Mouse (Mus musculus): ENCODE measurements at regions not wholly inside any gene's neighbourhood (a gene's known extent, or its start where the extent isn't known, plus 50 kb on each side); places are given as distances from the start of the nearest gene placed in this dataset.

GRCm38 (mm10) chr7:64010640-64011039 is 71.9 kb upstream of the Klf13 start:
- Histone ChIP-seq H3K27me3 (ENCODE audit: control insufficient read depth, insufficient read depth, low read length) (no peaks in the 10 kb centered on the region), H3K36me3 (ENCODE audit: control insufficient read depth, insufficient read depth, low read length) (no peaks in the 10 kb centered on the region), H3K27ac (ENCODE audit: insufficient read depth, low read depth, low read length) (no peak overlapping the region), H3K4me3 (ENCODE audit: low read depth, low read length) (no peak overlapping the region), H3K4me1 (ENCODE audit: control insufficient read depth, insufficient read depth, insufficient read length, low read length) (peaks cover 10% of the 10 kb centered on the region; the same call in 1 of the 2 replicates)
- 23% methylated on average over 3 of the region's 3 CpGs for WGBS
- no peak for TF ChIP-seq POLR2A (IDR thresholded peaks at IDR 0.05; ENCODE audit: low read depth, low read length)
- no peak for TF ChIP-seq CTCF (IDR thresholded peaks at IDR 0.05; ENCODE audit: extremely low read depth, insufficient read length, insufficient replicate concordance, low read depth, low read length)

- peaks cover 10% of the 10 kb centered on the region; the same call in 1 of the 2 replicates for H3K4me1 ChIP-seq (ENCODE audit: control insufficient read depth, insufficient read depth, insufficient read length, low read length)
- H3K36me3 ChIP-seq (ENCODE audit: control insufficient read depth, insufficient read depth, low read length), result no peaks in the 10 kb centered on the region
- WGBS, result 31% methylated on average over 3 of the region's 3 CpGs
- no peak overlapping the region for H3K4me3 ChIP-seq (ENCODE audit: low read depth, low read length)
- TF ChIP-seq POLR2A (IDR thresholded peaks at IDR 0.05; ENCODE audit: low read depth, low read length) (no peak), CTCF (IDR thresholded peaks at IDR 0.05; ENCODE audit: extremely low read depth, insufficient read length, insufficient replicate concordance, low read depth, low read length) (no peak)
- H3K27me3 ChIP-seq (ENCODE audit: control insufficient read depth, insufficient read depth, low read length), result no peaks in the 10 kb centered on the region
- H3K27ac ChIP-seq (ENCODE audit: insufficient read depth, low read depth, low read length), result no peak overlapping the region
These were observed 69.1 kb upstream of the Klf13 start for GRCm38 (mm10) chr7:64007766-64008165.

- H3K27me3 ChIP-seq (ENCODE audit: control insufficient read depth, insufficient read depth, low read length), result no peaks in the 10 kb centered on the region
- no peak for TF ChIP-seq CTCF (IDR thresholded peaks at IDR 0.05; ENCODE audit: extremely low read depth, insufficient read length, insufficient replicate concordance, low read depth, low read length)
- no peak for TF ChIP-seq POLR2A (IDR thresholded peaks at IDR 0.05; ENCODE audit: low read depth, low read length)
- no peak overlapping the region for H3K4me3 ChIP-seq (ENCODE audit: low read depth, low read length)
- no peak overlapping the region for H3K27ac ChIP-seq (ENCODE audit: insufficient read depth, low read depth, low read length)
- WGBS, result 84% methylated on average over 4 of the region's 4 CpGs
- peaks cover 8% of the 10 kb centered on the region; the same call in 1 of the 2 replicates for H3K4me1 ChIP-seq (ENCODE audit: control insufficient read depth, insufficient read depth, insufficient read length, low read length)
- H3K36me3 ChIP-seq (ENCODE audit: control insufficient read depth, insufficient read depth, low read length), result no peaks in the 10 kb centered on the region
These were observed 68.2 kb upstream of the Klf13 start for GRCm38 (mm10) chr7:64006935-64007334.

GRCm38 (mm10) chr7:64005765-64006164 is 67.0 kb upstream of the Klf13 start:
- Histone ChIP-seq H3K27me3 (ENCODE audit: control insufficient read depth, insufficient read depth, low read length) (no peaks in the 10 kb centered on the region), H3K36me3 (ENCODE audit: control insufficient read depth, insufficient read depth, low read length) (no peaks in the 10 kb centered on the region), H3K4me1 (ENCODE audit: control insufficient read depth, insufficient read depth, insufficient read length, low read length) (no peaks in the 10 kb centered on the region; the same call in 1 of the 2 replicates), H3K4me3 (ENCODE audit: low read depth, low read length) (no peak overlapping the region), H3K27ac (ENCODE audit: insufficient read depth, low read depth, low read length) (no peak overlapping the region)
- WGBS, result 82% methylated on average over 1 of the region's 1 CpGs
- TF ChIP-seq CTCF (IDR thresholded peaks at IDR 0.05; ENCODE audit: extremely low read depth, insufficient read length, insufficient replicate concordance, low read depth, low read length) (no peak), POLR2A (IDR thresholded peaks at IDR 0.05; ENCODE audit: low read depth, low read length) (no peak)

- no peak overlapping the region for H3K4me3 ChIP-seq (ENCODE audit: low read depth, low read length)
- H3K36me3 ChIP-seq (ENCODE audit: control insufficient read depth, insufficient read depth, low read length), result no peaks in the 10 kb centered on the region
- 87% methylated on average over 5 of the region's 5 CpGs for WGBS
- H3K27ac ChIP-seq (ENCODE audit: insufficient read depth, low read depth, low read length), result no peak overlapping the region
- TF ChIP-seq CTCF (IDR thresholded peaks at IDR 0.05; ENCODE audit: extremely low read depth, insufficient read length, insufficient replicate concordance, low read depth, low read length) (no peak), POLR2A (IDR thresholded peaks at IDR 0.05; ENCODE audit: low read depth, low read length) (no peak)
- peaks cover 13% of the 10 kb centered on the region; the same call in 1 of the 2 replicates for H3K4me1 ChIP-seq (ENCODE audit: control insufficient read depth, insufficient read depth, insufficient read length, low read length)
- no peaks in the 10 kb centered on the region for H3K27me3 ChIP-seq (ENCODE audit: control insufficient read depth, insufficient read depth, low read length)
These were observed 65.2 kb upstream of the Klf13 start for GRCm38 (mm10) chr7:64003904-64004303.

- no peak for TF ChIP-seq CTCF (IDR thresholded peaks at IDR 0.05; ENCODE audit: extremely low read depth, insufficient read length, insufficient replicate concordance, low read depth, low read length)
- Histone ChIP-seq H3K4me3 (ENCODE audit: low read depth, low read length) (peak overlapping the region; percentile 22), H3K27ac (ENCODE audit: insufficient read depth, low read depth, low read length) (peak overlapping the region; percentile 39), H3K36me3 (ENCODE audit: control insufficient read depth, insufficient read depth, low read length) (no peaks in the 10 kb centered on the region), H3K27me3 (ENCODE audit: control insufficient read depth, insufficient read depth, low read length) (no peaks in the 10 kb centered on the region), H3K4me1 (ENCODE audit: control insufficient read depth, insufficient read depth, insufficient read length, low read length) (peaks cover 13% of the 10 kb centered on the region; the same call in 1 of the 2 replicates)
- WGBS, result 47% methylated on average over 9 of the region's 9 CpGs
These were observed 62.9 kb upstream of the Klf13 start for GRCm38 (mm10) chr7:64001611-64002111.

- Histone ChIP-seq H3K27me3 (ENCODE audit: control insufficient read depth, insufficient read depth, low read length) (no peaks in the 10 kb centered on the region), H3K36me3 (ENCODE audit: control insufficient read depth, insufficient read depth, low read length) (no peaks in the 10 kb centered on the region), H3K27ac (ENCODE audit: insufficient read depth, low read depth, low read length) (peak overlapping the region; percentile 76), H3K4me1 (ENCODE audit: control insufficient read depth, insufficient read depth, insufficient read length, low read length) (peaks cover 13% of the 10 kb centered on the region; the same call in 1 of the 2 replicates), H3K4me3 (ENCODE audit: low read depth, low read length) (no peak overlapping the region)
- WGBS, result 25% methylated on average over 6 of the region's 6 CpGs
- no peak for TF ChIP-seq POLR2A (IDR thresholded peaks at IDR 0.05; ENCODE audit: low read depth, low read length)
- TF ChIP-seq CTCF (IDR thresholded peaks at IDR 0.05; ENCODE audit: extremely low read depth, insufficient read length, insufficient replicate concordance, low read depth, low read length), result no peak
These were observed 60.6 kb upstream of the Klf13 start for GRCm38 (mm10) chr7:63998995-63999960.

Measured in small intestine, adult 2 months (tissue).